In genomic region chr1:180911653-180912287, GRCm38 (mm10) we compare ENCODE assay signal across 11 mouse cellular contexts. TPM values are rescaled to one million over a fixed set of nuclear protein-coding genes. Genes with fewer than 3 reads are reported as not detected.
DNase-seq lines count a peak whose midpoint lies in the region; ATAC-seq and TF ChIP-seq lines count a peak whose summit lies in the region.
"Had no signal": no experiment of that assay in that cellular context is flagged by ENCODE, and none has a peak within 500 bp of the region (broad histone marks: within the 10 kb centered on the region; RNA-seq: fewer than 3 reads in every experiment).

No protein-coding gene starts in this region.

- H3K9ac ChIP-seq in heart, embryonic 15.5 days, result no peak overlapping the region
- H3K9ac ChIP-seq in ES-E14 (ENCODE audit: insufficient read depth, low read depth, low read length, poor library complexity, severe bottlenecking), result 0 out of 2 replicates have a peak overlapping the region, but pooled peaks have one; percentile 16
- H3K9ac ChIP-seq in midbrain, embryonic 16.5 days (ENCODE audit: low read depth, low read length), result no peak overlapping the region

- H3K27ac ChIP-seq in heart, embryonic 15.5 days, result no peak overlapping the region
- H3K27ac ChIP-seq in ES-E14 (ENCODE audit: insufficient read depth, low read depth, low read length, poor library complexity, severe bottlenecking), result no peak overlapping the region
- H3K27ac ChIP-seq in midbrain, embryonic 16.5 days (ENCODE audit: low read length), result no peak overlapping the region

- H3K27me3 ChIP-seq in heart, embryonic 15.5 days, result no peaks in the 10 kb centered on the region
- H3K27me3 ChIP-seq in midbrain, embryonic 16.5 days (ENCODE audit: control insufficient read depth, insufficient read depth, low read depth, low read length), result no peaks in the 10 kb centered on the region

- ATAC-seq in heart, embryonic 15.5 days (replicated peaks; ENCODE audit: insufficient number of reproducible peaks, insufficient read depth, low FRiP score, low read depth), result no peak
- ATAC-seq in megakaryocyte, adult 5-6 weeks (ENCODE audit: poor library complexity, severe bottlenecking), result peak; percentile 80
- no peak for ATAC-seq in midbrain, embryonic 16.5 days

- in situ Hi-C loops in ES-E14 (cut with MboI; ENCODE audit: low sequenced_read_pairs in 2 of 2, unreplicated experiment in 2 of 2), result no loop called here

- no peak for DNase-seq in heart, postnatal 4 days
- no peak for DNase-seq in ES-E14 (ENCODE audit: low read depth, low spot score)
- DNase-seq in induced T-regulatory cell, adult 2 months (ENCODE audit: low read depth), result peak; percentile 83
- no peak for DNase-seq in retina, embryonic 14.5 days (ENCODE audit: low spot score)
- DNase-seq in layer of hippocampus, adult 11-12 months (ENCODE audit: low spot score), result no peak
- DNase-seq: layer of hippocampus, adult 9-11 months had no signal

- peak overlapping the region; percentile 2; the same call in 1 of the 2 replicates for H3K4me3 ChIP-seq in heart, embryonic 15.5 days
- no peak overlapping the region for H3K4me3 ChIP-seq in ES-E14 (ENCODE audit: insufficient read depth in 1 of 2, low read depth in 1 of 2, low read length in 2 of 2, poor library complexity in 1 of 2, severe bottlenecking in 1 of 2)
- no peak overlapping the region for H3K4me3 ChIP-seq in midbrain, embryonic 16.5 days (ENCODE audit: low read depth, low read length)
- H3K4me3 ChIP-seq: erythroblast, embryonic 14.5 days had no signal

- H3K4me1 ChIP-seq in heart, embryonic 15.5 days (replicated peaks), result peaks cover 15% of the 10 kb centered on the region
- peaks cover 7 to 31% of the 10 kb centered on the region in 2 experiments for H3K4me1 ChIP-seq in ES-E14 (ENCODE audit: control insufficient read depth in 2 of 2, insufficient read depth in 2 of 2, low read length in 2 of 2, poor library complexity in 1 of 2)
- no peaks in the 10 kb centered on the region for H3K4me1 ChIP-seq in midbrain, embryonic 16.5 days (ENCODE audit: control insufficient read depth, insufficient read depth, low read length)

- 43% methylated on average over 20 of the region's 20 CpGs for WGBS in heart, embryonic 15.5 days
- 62% methylated on average over 18 of the region's 20 CpGs for WGBS in midbrain, embryonic 16.5 days

- H3K9me3 ChIP-seq in heart, embryonic 15.5 days (replicated peaks), result no peaks in the 10 kb centered on the region
- no peaks in the 10 kb centered on the region for H3K9me3 ChIP-seq in ES-E14 (ENCODE audit: control insufficient read depth, insufficient read depth, low read depth, low read length)
- H3K9me3 ChIP-seq in midbrain, embryonic 16.5 days (replicated peaks; ENCODE audit: control insufficient read depth, low read length, poor library complexity, severe bottlenecking), result no peaks in the 10 kb centered on the region

- peak overlapping the region; percentile 46 for H3K4me2 ChIP-seq in heart, embryonic 15.5 days
- H3K4me2 ChIP-seq in midbrain, embryonic 16.5 days (ENCODE audit: low read length), result no peak overlapping the region

- H3K36me3 ChIP-seq in heart, embryonic 15.5 days, result peaks cover 17% of the 10 kb centered on the region
- H3K36me3 ChIP-seq in ES-E14 (ENCODE audit: control insufficient read depth, insufficient read depth, low read length, poor library complexity, severe bottlenecking), result peaks cover 22% of the 10 kb centered on the region
- H3K36me3 ChIP-seq in midbrain, embryonic 16.5 days (ENCODE audit: control insufficient read depth, insufficient read depth, low read length), result peaks cover 5% of the 10 kb centered on the region; the same call in 1 of the 2 replicates

TF ChIP-seq in ES-E14, 5 proteins besides CTCF, POLR2A, EP300 and RAD21:
- TF ChIP-seq CHD2 (IDR thresholded peaks at IDR 0.05; ENCODE audit: low read depth, low read length) (no peak), HCFC1 (IDR thresholded peaks at IDR 0.05; ENCODE audit: borderline replicate concordance, insufficient read depth, low read length) (no peak), ZC3H11A (IDR thresholded peaks at IDR 0.05; ENCODE audit: borderline replicate concordance, low read depth, low read length) (no peak), ZNF384 (IDR thresholded peaks at IDR 0.05; ENCODE audit: low read depth, low read length) (no peak), MAFK (IDR thresholded peaks at IDR 0.05; ENCODE audit: insufficient read depth, low read depth, low read length) (no peak)

RNA-seq across cellular contexts. Expression of gene Pycr2, which starts 7.7 kb away (rescaled TPM):
- 42.1 and 57.9 TPM in 2 replicates for polyA plus RNA-seq in heart, embryonic 15.5 days (2015; fragmentation: Nextera tagmentation; extraction: Ambion mirVana)
- total RNA-seq in heart, postnatal 4 days (2021), result 10 to 100 TPM; 16.1 to 18.8 TPM
- total RNA-seq in ES-E14 (2012; rRNA removed), result 122 and 151 TPM in 2 replicates
- total RNA-seq in megakaryocyte, adult 5-6 weeks (2015), result 14.5 and 16.4 TPM in 2 replicates
- 17.3 and 19.6 TPM in 2 replicates for total RNA-seq in megakaryocyte, adult 5-6 weeks (2017)
- 68.3 and 71.7 TPM in 2 replicates for polyA plus RNA-seq in midbrain, embryonic 16.5 days (2015; fragmentation: Nextera tagmentation; extraction: Ambion mirVana)

RNA-seq across cellular contexts. Expression of gene Lefty2, which starts 18.9 kb away (rescaled TPM):
- polyA plus RNA-seq in heart, embryonic 15.5 days (2015; fragmentation: Nextera tagmentation; extraction: Ambion mirVana), result 0.05 and 0.14 TPM in 2 replicates
- total RNA-seq in heart, postnatal 4 days (2021), result not detected
- 68.3 and 219 TPM in 2 replicates for total RNA-seq in ES-E14 (2012; rRNA removed)
- total RNA-seq in megakaryocyte, adult 5-6 weeks (2015), result not detected in 2 replicates
- total RNA-seq in megakaryocyte, adult 5-6 weeks (2017), result not detected in 2 replicates
- 4.7 and 5.0 TPM in 2 replicates for polyA plus RNA-seq in midbrain, embryonic 16.5 days (2015; fragmentation: Nextera tagmentation; extraction: Ambion mirVana)
- polyA plus RNA-seq: erythroblast, embryonic 14.5 days had no signal

RNA-seq across cellular contexts. Expression of gene Lefty1, which starts 23.1 kb away (rescaled TPM):
- 1.0 and 1.5 TPM in 2 replicates for polyA plus RNA-seq in heart, embryonic 15.5 days (2015; fragmentation: Nextera tagmentation; extraction: Ambion mirVana)
- under 1 TPM; 0.48 to 0.79 TPM for total RNA-seq in heart, postnatal 4 days (2021)
- total RNA-seq in ES-E14 (2012; rRNA removed), result 281 and 714 TPM in 2 replicates
- 0.60 and 1.5 TPM in 2 replicates for total RNA-seq in megakaryocyte, adult 5-6 weeks (2015)
- total RNA-seq in megakaryocyte, adult 5-6 weeks (2017), result 0.29 and 0.98 TPM in 2 replicates
- 0.26 TPM in 1 of 2 replicates, not detected in the other for polyA plus RNA-seq in midbrain, embryonic 16.5 days (2015; fragmentation: Nextera tagmentation; extraction: Ambion mirVana)
- polyA plus RNA-seq: neural tube, embryonic 14.5 days had no signal

RNA-seq across cellular contexts. Expression of gene Tmem63a, which starts 30.4 kb away (rescaled TPM):
- polyA plus RNA-seq in heart, embryonic 15.5 days (2015; fragmentation: Nextera tagmentation; extraction: Ambion mirVana), result 10.0 and 12.1 TPM in 2 replicates
- 10 to 100 TPM; 17.7 to 18.0 TPM for total RNA-seq in heart, postnatal 4 days (2021)
- total RNA-seq in ES-E14 (2012; rRNA removed), result 14.7 and 30.5 TPM in 2 replicates
- 35.0 and 35.5 TPM in 2 replicates for total RNA-seq in megakaryocyte, adult 5-6 weeks (2015)
- total RNA-seq in megakaryocyte, adult 5-6 weeks (2017), result 31.7 and 35.2 TPM in 2 replicates
- 1.2 and 1.3 TPM in 2 replicates for polyA plus RNA-seq in midbrain, embryonic 16.5 days (2015; fragmentation: Nextera tagmentation; extraction: Ambion mirVana)

Comparison
In these comparisons a context has a peak if more than half of its experiments do, and no peak if none do; other contexts are left out.
1. RNA of gene Lefty2, which starts 18.9 kb away (total RNA-seq): 68.3 to 219 TPM in ES-E14; not detected in heart, postnatal 4 days and not detected in megakaryocyte, adult 5-6 weeks; every median in the first group is over 10 times any median in the second.
2. RNA of gene Lefty1, which starts 23.1 kb away (total RNA-seq): 281 to 714 TPM in ES-E14; 0.48 to 0.79 TPM in heart, postnatal 4 days and 0.29 to 1.5 TPM in megakaryocyte, adult 5-6 weeks; every median in the first group is over 100 times any median in the second.